Comparison of ENCODE assay signal across 9 mouse cellular contexts in the genomic region with DNA sequence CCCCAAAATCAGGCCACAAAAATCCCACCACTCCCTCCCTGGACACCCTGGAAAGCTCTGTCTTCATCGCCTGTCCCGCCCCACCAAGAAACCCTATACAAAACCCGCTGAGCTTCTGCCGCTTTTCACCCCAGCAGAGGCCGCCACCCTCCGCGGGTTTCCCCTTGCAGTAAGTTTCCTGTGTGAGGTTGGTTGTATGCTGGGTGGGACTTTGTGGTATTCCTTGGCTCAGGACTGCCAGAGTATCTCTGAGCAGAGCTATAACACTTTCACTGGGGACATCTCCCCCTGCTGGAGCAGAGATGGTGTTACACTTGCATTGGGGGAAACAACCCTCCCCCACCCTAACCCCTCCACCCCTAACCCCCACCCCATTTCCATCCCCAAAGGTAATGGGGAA. TPM values are rescaled to one million over a fixed set of nuclear protein-coding genes. Genes with fewer than 3 reads are reported as not detected.
A peak's percentile ranks its signal among the peaks of the same experiment; 100 is the strongest.
DNase-seq lines count a peak whose midpoint lies in the region; ATAC-seq and TF ChIP-seq lines count a peak whose summit lies in the region.
"Had no signal": no experiment of that assay in that cellular context is flagged by ENCODE, and none has a peak within 500 bp of the region (broad histone marks: within the 10 kb centered on the region; RNA-seq: fewer than 3 reads in every experiment).

No protein-coding gene starts in this region.

- H3K4me3 ChIP-seq in kidney, adult 2 months (ENCODE audit: insufficient read depth, low read depth, low read length): no peak overlapping the region
- no peak overlapping the region for H3K4me3 ChIP-seq in kidney, embryonic 15.5 days (replicated peaks)
- peak overlapping the region in 1 of 2 experiments; percentile 31; a peak in 2 of 4 replicates for H3K4me3 ChIP-seq in ES-E14 (ENCODE audit: insufficient read depth in 1 of 2, low read depth in 1 of 2, low read length in 2 of 2, poor library complexity in 1 of 2, severe bottlenecking in 1 of 2)
- H3K4me3 ChIP-seq in heart, embryonic 11.5 days (ENCODE audit: low read depth, low read length): no peak overlapping the region
- H3K4me3 ChIP-seq: embryonic facial prominence, embryonic 15.5 days had no signal

- H3K4me1 ChIP-seq in kidney, adult 2 months (ENCODE audit: control insufficient read depth, insufficient read depth, low read length): no peaks in the 10 kb centered on the region
- H3K4me1 ChIP-seq in kidney, embryonic 15.5 days: peaks cover 19% of the 10 kb centered on the region
- H3K4me1 ChIP-seq in ES-E14 (ENCODE audit: control insufficient read depth in 2 of 2, insufficient read depth in 2 of 2, low read length in 2 of 2, poor library complexity in 1 of 2): peaks cover 4 to 10% of the 10 kb centered on the region in 2 experiments; a peak in 2 of 4 replicates
- peaks cover 5% of the 10 kb centered on the region for H3K4me1 ChIP-seq in heart, embryonic 11.5 days (ENCODE audit: control insufficient read depth, insufficient read depth, low read length)

- no peak overlapping the region for H3K9ac ChIP-seq in kidney, embryonic 15.5 days
- H3K9ac ChIP-seq in ES-E14 (ENCODE audit: insufficient read depth, low read depth, low read length, poor library complexity, severe bottlenecking): peak overlapping the region; percentile 10; the same call in 1 of the 2 replicates
- H3K9ac ChIP-seq in heart, embryonic 11.5 days (ENCODE audit: low read depth, low read length): no peak overlapping the region
- H3K9ac ChIP-seq: embryonic facial prominence, embryonic 15.5 days had no signal

- no peak for DNase-seq in kidney, adult 2 months
- peak; percentile 52 for DNase-seq in ES-E14 (ENCODE audit: low read depth, low spot score)
- DNase-seq in spleen, postnatal 14 days (ENCODE audit: low spot score in 2 of 2): peak; percentile 20 to 30
- no peak for DNase-seq in urinary bladder, postnatal 25 days (ENCODE audit: low spot score)

- no peak overlapping the region for H3K4me2 ChIP-seq in kidney, embryonic 15.5 days
- no peak overlapping the region for H3K4me2 ChIP-seq in heart, embryonic 11.5 days
- H3K4me2 ChIP-seq: embryonic facial prominence, embryonic 15.5 days had no signal

- 0 out of 2 replicates have a peak, but pooled peaks have one; percentile 12 for TF ChIP-seq CTCF in kidney, adult 2 months (conservative IDR thresholded peaks at IDR 0.05; ENCODE audit: insufficient read depth, insufficient read length, low read depth, low read length)

- no peaks in the 10 kb centered on the region for H3K36me3 ChIP-seq in kidney, adult 2 months (ENCODE audit: control insufficient read depth, insufficient read depth, low read length)
- no peaks in the 10 kb centered on the region for H3K36me3 ChIP-seq in kidney, embryonic 15.5 days
- H3K36me3 ChIP-seq in ES-E14 (ENCODE audit: control insufficient read depth, insufficient read depth, low read length, poor library complexity, severe bottlenecking): no peaks in the 10 kb centered on the region
- H3K36me3 ChIP-seq in heart, embryonic 11.5 days (ENCODE audit: control insufficient read depth, insufficient read depth, low read length): no peaks in the 10 kb centered on the region
- H3K36me3 ChIP-seq: embryonic facial prominence, embryonic 15.5 days had no signal

- no peak for ATAC-seq in kidney, embryonic 15.5 days (replicated peaks; ENCODE audit: low FRiP score)
- ATAC-seq in granulocyte monocyte progenitor cell, adult 5-6 weeks (replicated peaks; ENCODE audit: poor library complexity, severe bottlenecking): peak; percentile 66
- ATAC-seq in activated CD4-positive, CD25-positive, alpha-beta regulatory T cell, adult 4 months: no peak
- no peak for ATAC-seq in heart, embryonic 11.5 days (replicated peaks; ENCODE audit: insufficient number of reproducible peaks, low FRiP score, low TSS enrichment)

- H3K9me3 ChIP-seq in kidney, embryonic 15.5 days (replicated peaks): peaks cover 7% of the 10 kb centered on the region
- H3K9me3 ChIP-seq in ES-E14 (ENCODE audit: control insufficient read depth, insufficient read depth, low read depth, low read length): no peaks in the 10 kb centered on the region
- 0 out of 2 replicates have a peak, but pooled peaks cover 3% of the 10 kb centered on the region for H3K9me3 ChIP-seq in heart, embryonic 11.5 days (replicated peaks; ENCODE audit: control insufficient read depth, low read length)
- H3K9me3 ChIP-seq: embryonic facial prominence, embryonic 15.5 days had no signal

- no peak overlapping the region for H3K27ac ChIP-seq in kidney, adult 2 months (ENCODE audit: insufficient read depth, low read depth, low read length)
- no peak overlapping the region for H3K27ac ChIP-seq in kidney, embryonic 15.5 days
- no peak overlapping the region; the same call in 1 of the 2 replicates for H3K27ac ChIP-seq in ES-E14 (ENCODE audit: insufficient read depth, low read depth, low read length, poor library complexity, severe bottlenecking)
- no peak overlapping the region for H3K27ac ChIP-seq in heart, embryonic 11.5 days (ENCODE audit: low read depth, low read length)
- H3K27ac ChIP-seq: embryonic facial prominence, embryonic 15.5 days had no signal

- H3K27me3 ChIP-seq in kidney, adult 2 months (replicated peaks; ENCODE audit: control insufficient read depth, insufficient read depth, low read length): no peaks in the 10 kb centered on the region
- no peaks in the 10 kb centered on the region for H3K27me3 ChIP-seq in kidney, embryonic 15.5 days
- no peaks in the 10 kb centered on the region for H3K27me3 ChIP-seq in heart, embryonic 11.5 days (ENCODE audit: control insufficient read depth, insufficient read depth, low read length)
- H3K27me3 ChIP-seq: embryonic facial prominence, embryonic 15.5 days had no signal

- TF ChIP-seq POLR2A in kidney, adult 2 months (IDR thresholded peaks at IDR 0.05; ENCODE audit: low read depth, low read length): no peak

- 58% methylated on average over 7 of the region's 7 CpGs for WGBS in kidney, adult 2 months
- WGBS in kidney, embryonic 15.5 days: 42% methylated on average over 7 of the region's 7 CpGs
- WGBS in heart, embryonic 11.5 days (ENCODE audit: insufficient replicate concordance): 43% methylated on average over 7 of the region's 7 CpGs

- in situ Hi-C loops in ES-E14 (cut with MboI; ENCODE audit: low sequenced_read_pairs in 2 of 2, unreplicated experiment in 2 of 2): no loop called here

TF ChIP-seq in ES-E14, 5 proteins besides CTCF, POLR2A, EP300 and RAD21:
- no peak for TF ChIP-seq ZNF384 (IDR thresholded peaks at IDR 0.05; ENCODE audit: low read depth, low read length)
- TF ChIP-seq HCFC1 (IDR thresholded peaks at IDR 0.05; ENCODE audit: borderline replicate concordance, insufficient read depth, low read length): no peak
- TF ChIP-seq CHD2 (IDR thresholded peaks at IDR 0.05; ENCODE audit: low read depth, low read length): no peak
- TF ChIP-seq ZC3H11A (IDR thresholded peaks at IDR 0.05; ENCODE audit: borderline replicate concordance, low read depth, low read length): no peak
- TF ChIP-seq MAFK (IDR thresholded peaks at IDR 0.05; ENCODE audit: insufficient read depth, low read depth, low read length): no peak

RNA-seq across cellular contexts. Expression of gene Arhgap19, which starts 1.5 kb away (rescaled TPM):
- 1.0 and 1.3 TPM in 2 replicates for polyA plus RNA-seq in kidney, adult 2 months (2012; rRNA removed)
- 29.7 and 29.9 TPM in 2 replicates for polyA plus RNA-seq in kidney, embryonic 15.5 days (2015; fragmentation: Nextera tagmentation; extraction: Ambion mirVana)
- total RNA-seq in ES-E14 (2012; rRNA removed): 31.7 and 32.5 TPM in 2 replicates
- total RNA-seq in granulocyte monocyte progenitor cell, adult 5-6 weeks (2014; fragmentation: Nextera tagmentation): 19.8 and 25.9 TPM in 2 replicates
- 43.2 and 55.3 TPM in 2 replicates for total RNA-seq in granulocyte monocyte progenitor cell, adult 5-6 weeks (2017)
- polyA plus RNA-seq in activated CD4-positive, CD25-positive, alpha-beta regulatory T cell, adult 4 months (2017; shearing (Covaris generic)): 1 to 10 TPM; 6.7 to 7.1 TPM
- polyA plus RNA-seq in heart, embryonic 11.5 days (2014; fragmentation: Nextera tagmentation; extraction: Ambion mirVana): 20.8 and 22.8 TPM in 2 replicates

RNA-seq across cellular contexts. Expression of gene Frat1, which starts 26.4 kb away (rescaled TPM):
- polyA plus RNA-seq in kidney, adult 2 months (2012; rRNA removed): 1.3 and 1.6 TPM in 2 replicates
- polyA plus RNA-seq in kidney, embryonic 15.5 days (2015; fragmentation: Nextera tagmentation; extraction: Ambion mirVana): 5.6 and 6.3 TPM in 2 replicates
- 2.5 and 3.5 TPM in 2 replicates for total RNA-seq in ES-E14 (2012; rRNA removed)
- 2.6 and 5.6 TPM in 2 replicates for total RNA-seq in granulocyte monocyte progenitor cell, adult 5-6 weeks (2014; fragmentation: Nextera tagmentation)
- total RNA-seq in granulocyte monocyte progenitor cell, adult 5-6 weeks (2017): 10.0 and 11.2 TPM in 2 replicates
- 10 to 100 TPM; 15.5 to 17.9 TPM for polyA plus RNA-seq in activated CD4-positive, CD25-positive, alpha-beta regulatory T cell, adult 4 months (2017; shearing (Covaris generic))
- 3.5 and 3.6 TPM in 2 replicates for polyA plus RNA-seq in heart, embryonic 11.5 days (2014; fragmentation: Nextera tagmentation; extraction: Ambion mirVana)

RNA-seq across cellular contexts. Expression of gene Frat2, which starts 44.6 kb away (rescaled TPM):
- 1.4 TPM in 2 replicates for polyA plus RNA-seq in kidney, adult 2 months (2012; rRNA removed)
- polyA plus RNA-seq in kidney, embryonic 15.5 days (2015; fragmentation: Nextera tagmentation; extraction: Ambion mirVana): 4.8 and 5.9 TPM in 2 replicates
- 4.5 and 7.0 TPM in 2 replicates for total RNA-seq in ES-E14 (2012; rRNA removed)
- total RNA-seq in granulocyte monocyte progenitor cell, adult 5-6 weeks (2014; fragmentation: Nextera tagmentation): 18.9 and 20.6 TPM in 2 replicates
- total RNA-seq in granulocyte monocyte progenitor cell, adult 5-6 weeks (2017): 25.7 and 33.4 TPM in 2 replicates
- polyA plus RNA-seq in activated CD4-positive, CD25-positive, alpha-beta regulatory T cell, adult 4 months (2017; shearing (Covaris generic)): 1 to 10 TPM in 1 of 2 experiments, under 1 TPM in 1; 0.65 to 1.5 TPM
- 1.1 and 2.2 TPM in 2 replicates for polyA plus RNA-seq in heart, embryonic 11.5 days (2014; fragmentation: Nextera tagmentation; extraction: Ambion mirVana)

RNA-seq across cellular contexts. Expression of gene Slit1, which starts 59.9 kb away (rescaled TPM):
- 0.05 and 0.17 TPM in 2 replicates for polyA plus RNA-seq in kidney, adult 2 months (2012; rRNA removed)
- 6.1 and 6.3 TPM in 2 replicates for polyA plus RNA-seq in kidney, embryonic 15.5 days (2015; fragmentation: Nextera tagmentation; extraction: Ambion mirVana)
- total RNA-seq in ES-E14 (2012; rRNA removed): 1.2 and 1.4 TPM in 2 replicates
- total RNA-seq in granulocyte monocyte progenitor cell, adult 5-6 weeks (2014; fragmentation: Nextera tagmentation): 0.30 TPM in 1 of 2 replicates, not detected in the other
- 0.15 and 0.17 TPM in 2 replicates for total RNA-seq in granulocyte monocyte progenitor cell, adult 5-6 weeks (2017)
- polyA plus RNA-seq in activated CD4-positive, CD25-positive, alpha-beta regulatory T cell, adult 4 months (2017; shearing (Covaris generic)): under 1 TPM in 1 of 2 experiments, not detected in 1; 0.08 TPM
- 0.11 TPM in 2 replicates for polyA plus RNA-seq in heart, embryonic 11.5 days (2014; fragmentation: Nextera tagmentation; extraction: Ambion mirVana)

Comparison
In these comparisons a context has a peak if more than half of its experiments do, and no peak if none do; other contexts are left out.
1. DNase-seq: peak in ES-E14 (single experiment) and spleen, postnatal 14 days (2 of 2); none in kidney, adult 2 months (single experiment) and urinary bladder, postnatal 25 days (single experiment).